Comparison of ENCODE assay signal across 9 mouse cellular contexts in the genomic region with DNA sequence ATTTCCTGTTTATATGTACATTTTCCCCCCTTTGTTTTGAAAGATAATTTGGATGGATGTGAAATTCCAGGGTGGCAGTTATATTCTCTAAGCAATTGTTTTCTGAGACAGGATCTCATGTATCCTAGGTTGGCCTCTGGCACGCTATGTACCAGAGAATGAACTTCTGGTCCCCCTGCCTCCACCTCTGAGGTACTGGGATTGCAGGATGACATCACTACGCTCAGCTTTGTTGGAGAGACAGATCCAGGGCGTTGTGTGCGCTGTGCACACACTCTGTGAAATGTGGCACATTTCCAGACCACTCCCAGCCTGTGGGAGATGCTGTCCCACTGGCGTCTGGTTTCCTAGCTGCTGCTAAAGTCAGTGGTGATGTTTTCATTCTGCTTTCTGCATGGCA. TPM values are rescaled to one million over a fixed set of nuclear protein-coding genes. Genes with fewer than 3 reads are reported as not detected.
DNase-seq lines count a peak whose midpoint lies in the region; TF ChIP-seq lines count a peak whose summit lies in the region.
"Had no signal": no experiment of that assay in that cellular context is flagged by ENCODE, and none has a peak within 500 bp of the region (broad histone marks: within the 10 kb centered on the region; RNA-seq: fewer than 3 reads in every experiment).

No protein-coding gene starts in this region.

- no peaks in the 10 kb centered on the region for H3K79me2 ChIP-seq in myocyte (ENCODE audit: control insufficient read depth, insufficient read depth)

- H3ac ChIP-seq in myocyte (ENCODE audit: control insufficient read depth, insufficient read length): no peak overlapping the region

- peak; percentile 48 to 63 for DNase-seq in adrenal gland, adult (ENCODE audit: inconsistent age in 2 of 2, low spot score in 1 of 2)
- no peak for DNase-seq in adrenal gland, postnatal 4 days (ENCODE audit: low spot score in 2 of 2)
- DNase-seq in urinary bladder, postnatal 14 days (ENCODE audit: low spot score): peak; percentile 30
- DNase-seq in urinary bladder, adult 2 months (ENCODE audit: low spot score): no peak
- peak; percentile 44 to 60 for DNase-seq in kidney, adult 8-10 months
- no peak for DNase-seq in testis, postnatal 14 days (ENCODE audit: low spot score)
- no peak for DNase-seq in spleen, adult 12 weeks (ENCODE audit: low spot score)

- no peaks in the 10 kb centered on the region for H3K36me3 ChIP-seq in myocyte (ENCODE audit: control insufficient read depth, insufficient read depth)

- H3K4me2 ChIP-seq in myocyte (ENCODE audit: low read depth): peak overlapping the region; percentile 55

- no peaks in the 10 kb centered on the region for H3K27me3 ChIP-seq in myocyte (ENCODE audit: control insufficient read depth, insufficient read depth, insufficient read length)

- no peak for TF ChIP-seq POLR2A in myocyte (IDR thresholded peaks at IDR 0.05; ENCODE audit: insufficient read length, low read depth)

- no peak overlapping the region for H3K4me3 ChIP-seq in myocyte

TF ChIP-seq in myocyte, 11 proteins besides CTCF, POLR2A, EP300 and RAD21:
- TF ChIP-seq SRF (IDR thresholded peaks at IDR 0.05; ENCODE audit: control insufficient read depth, insufficient read length, low read depth) (no peak), USF1 (IDR thresholded peaks at IDR 0.05; ENCODE audit: low read depth) (no peak), E2F4 (IDR thresholded peaks at IDR 0.05; ENCODE audit: insufficient read depth) (no peak)

RNA-seq across cellular contexts. Expression of gene Uchl1, which starts 21.7 kb away (rescaled TPM):
- 100 to 1,000 TPM; 219 to 249 TPM for total RNA-seq in adrenal gland, postnatal 4 days (2021)
- polyA plus RNA-seq in urinary bladder, adult 2 months (2012; rRNA removed): 466 and 720 TPM in 2 replicates
- polyA plus RNA-seq in myocyte (2012; fragmentation: generic; extraction: Trizol): 2.2 TPM
- polyA plus RNA-seq: macrophage had no signal

RNA-seq across cellular contexts. Expression of gene Apbb2, which starts 35.6 kb away (rescaled TPM):
- total RNA-seq in adrenal gland, postnatal 4 days (2021): 10 to 100 TPM; 69.4 to 79.6 TPM
- polyA plus RNA-seq in urinary bladder, adult 2 months (2012; rRNA removed): 12.3 and 21.0 TPM in 2 replicates
- 19.1 TPM for polyA plus RNA-seq in myocyte (2012; fragmentation: generic; extraction: Trizol)

Comparison
In these comparisons a context has a peak if more than half of its experiments do, and no peak if none do; other contexts are left out.
1. DNase-seq: peak in adrenal gland, adult (2 of 2), urinary bladder, postnatal 14 days (single experiment) and kidney, adult 8-10 months (2 of 2); none in adrenal gland, postnatal 4 days (0 of 2), urinary bladder, adult 2 months (single experiment), testis, postnatal 14 days (single experiment) and spleen, adult 12 weeks (single experiment).
2. RNA of gene Uchl1, which starts 21.7 kb away (polyA plus RNA-seq): 466 to 720 TPM in urinary bladder, adult 2 months; 2.2 TPM in myocyte (single experiment); every median in the first group is over 100 times any median in the second.